In genomic region chr17:64214599-64214998, GRCm38 (mm10) we compare ENCODE assay signal across 12 mouse cellular contexts.
DNase-seq lines count a peak whose midpoint lies in the region; ATAC-seq and TF ChIP-seq lines count a peak whose summit lies in the region.
"Had no signal": no experiment of that assay in that cellular context is flagged by ENCODE, and none has a peak within 500 bp of the region (broad histone marks: within the 10 kb centered on the region; RNA-seq: fewer than 3 reads in every experiment).

No protein-coding gene starts in this region.

- 23% methylated on average over 7 of the region's 7 CpGs for WGBS in midbrain, postnatal 0 days
- WGBS in midbrain, embryonic 14.5 days = 25% methylated on average over 7 of the region's 7 CpGs
- WGBS in intestine, embryonic 16.5 days = 29% methylated on average over 7 of the region's 7 CpGs

- no peak overlapping the region for H3K9ac ChIP-seq in midbrain, postnatal 0 days (replicated peaks; ENCODE audit: low read length, poor library complexity, severe bottlenecking)
- no peak overlapping the region for H3K9ac ChIP-seq in midbrain, embryonic 14.5 days (replicated peaks; ENCODE audit: low read length)
- H3K9ac ChIP-seq in intestine, embryonic 16.5 days (ENCODE audit: low read depth, low read length) = no peak overlapping the region
- H3K9ac ChIP-seq: forebrain, embryonic 13.5 days had no signal

- no peaks in the 10 kb centered on the region for H3K4me1 ChIP-seq in midbrain, postnatal 0 days (ENCODE audit: insufficient read depth, low read length)
- H3K4me1 ChIP-seq in midbrain, embryonic 14.5 days (ENCODE audit: control insufficient read depth, insufficient read depth, low read length) = no peaks in the 10 kb centered on the region
- H3K4me1 ChIP-seq in intestine, embryonic 16.5 days (ENCODE audit: control insufficient read depth, insufficient read depth, low read length) = no peaks in the 10 kb centered on the region
- H3K4me1 ChIP-seq: forebrain, embryonic 13.5 days had no signal

- DNase-seq in adrenal gland, adult (ENCODE audit: inconsistent age in 2 of 2, low spot score in 1 of 2) = peak; percentile 7 to 29
- DNase-seq in adrenal gland, postnatal 25 days = no peak
- peak; percentile 10 for DNase-seq in midbrain, postnatal 0 days (ENCODE audit: low spot score)
- DNase-seq in midbrain, embryonic 14.5 days = no peak
- DNase-seq in heart, postnatal 36 days = peak; percentile 24 to 31
- no peak for DNase-seq in right cerebral cortex, postnatal 36 days (ENCODE audit: low spot score in 2 of 2)
- no peak for DNase-seq in c-Kit-positive CD71-positive TER-119-positive erythroid progenitor cells, embryonic 14.5 days (ENCODE audit: low spot score)
- DNase-seq: cerebellum, postnatal 36 days had no signal

- no peaks in the 10 kb centered on the region for H3K27me3 ChIP-seq in midbrain, postnatal 0 days (ENCODE audit: insufficient read depth, low read length)
- H3K27me3 ChIP-seq in midbrain, embryonic 14.5 days (ENCODE audit: control insufficient read depth, insufficient read depth, low read length) = no peaks in the 10 kb centered on the region
- no peaks in the 10 kb centered on the region for H3K27me3 ChIP-seq in intestine, embryonic 16.5 days (replicated peaks; ENCODE audit: control insufficient read depth, insufficient read depth, low read length)
- H3K27me3 ChIP-seq: forebrain, embryonic 13.5 days had no signal

- no peak for TF ChIP-seq CTCF in midbrain, postnatal 0 days (IDR thresholded peaks at IDR 0.05)

- no peak overlapping the region for H3K4me2 ChIP-seq in midbrain, postnatal 0 days (ENCODE audit: low read depth, low read length, poor library complexity, severe bottlenecking)
- no peak overlapping the region for H3K4me2 ChIP-seq in midbrain, embryonic 14.5 days (ENCODE audit: low read length)
- no peak overlapping the region for H3K4me2 ChIP-seq in intestine, embryonic 16.5 days (ENCODE audit: low read depth, low read length)
- H3K4me2 ChIP-seq: forebrain, embryonic 13.5 days had no signal

- H3K27ac ChIP-seq in midbrain, postnatal 0 days (ENCODE audit: low read depth, low read length) = no peak overlapping the region
- H3K27ac ChIP-seq in midbrain, embryonic 14.5 days (replicated peaks; ENCODE audit: low read depth, low read length) = no peak overlapping the region
- no peak overlapping the region for H3K27ac ChIP-seq in intestine, embryonic 16.5 days (ENCODE audit: low read length)
- H3K27ac ChIP-seq: forebrain, embryonic 13.5 days had no signal

- ATAC-seq in midbrain, postnatal 0 days (ENCODE audit: low FRiP score) = no peak
- ATAC-seq in midbrain, embryonic 14.5 days (ENCODE audit: low FRiP score, low TSS enrichment) = no peak
- ATAC-seq in intestine, embryonic 16.5 days = no peak
- ATAC-seq: forebrain, embryonic 13.5 days; inflammation-experienced regulatory T-cells, adult 6 months had no signal

- no peak overlapping the region for H3K4me3 ChIP-seq in midbrain, postnatal 0 days (ENCODE audit: low read depth, low read length)
- no peak overlapping the region for H3K4me3 ChIP-seq in midbrain, embryonic 14.5 days (replicated peaks; ENCODE audit: low read depth, low read length)
- no peak overlapping the region for H3K4me3 ChIP-seq in intestine, embryonic 16.5 days (ENCODE audit: low read length)
- H3K4me3 ChIP-seq: forebrain, embryonic 13.5 days had no signal

- H3K36me3 ChIP-seq in midbrain, postnatal 0 days (ENCODE audit: insufficient read depth, low read length) = no peaks in the 10 kb centered on the region
- no peaks in the 10 kb centered on the region for H3K36me3 ChIP-seq in midbrain, embryonic 14.5 days (ENCODE audit: control insufficient read depth, insufficient read depth, low read length)
- H3K36me3 ChIP-seq in intestine, embryonic 16.5 days (ENCODE audit: control insufficient read depth, insufficient read depth, low read length) = no peaks in the 10 kb centered on the region
- H3K36me3 ChIP-seq: G1E had no signal

- H3K9me3 ChIP-seq in midbrain, postnatal 0 days (ENCODE audit: low read length) = no peaks in the 10 kb centered on the region
- no peaks in the 10 kb centered on the region for H3K9me3 ChIP-seq in midbrain, embryonic 14.5 days (ENCODE audit: control insufficient read depth, low read length)
- H3K9me3 ChIP-seq in intestine, embryonic 16.5 days (ENCODE audit: control insufficient read depth, low read length) = no peaks in the 10 kb centered on the region
- H3K9me3 ChIP-seq: forebrain, embryonic 13.5 days; G1E had no signal

- intact Hi-C loops in heart, postnatal 36 days (cut with DNase I) = no loop called here

Comparison
In these comparisons a context has a peak if more than half of its experiments do, and no peak if none do; other contexts are left out.
1. DNase-seq: peak in adrenal gland, adult (2 of 2), midbrain, postnatal 0 days (single experiment) and heart, postnatal 36 days (2 of 2); none in adrenal gland, postnatal 25 days (single experiment), midbrain, embryonic 14.5 days (single experiment), right cerebral cortex, postnatal 36 days (0 of 2) and c-Kit-positive CD71-positive TER-119-positive erythroid progenitor cells, embryonic 14.5 days (single experiment).